Mouse (Mus musculus): ENCODE results near the gene Epc2. TPM values are rescaled to one million over a fixed set of nuclear protein-coding genes. Genes with fewer than 3 reads are reported as not detected.

Gene Epc2
- total RNA-seq, 2 experiments from 2014 or later, result 17.2 to 17.5 TPM

DNA sequence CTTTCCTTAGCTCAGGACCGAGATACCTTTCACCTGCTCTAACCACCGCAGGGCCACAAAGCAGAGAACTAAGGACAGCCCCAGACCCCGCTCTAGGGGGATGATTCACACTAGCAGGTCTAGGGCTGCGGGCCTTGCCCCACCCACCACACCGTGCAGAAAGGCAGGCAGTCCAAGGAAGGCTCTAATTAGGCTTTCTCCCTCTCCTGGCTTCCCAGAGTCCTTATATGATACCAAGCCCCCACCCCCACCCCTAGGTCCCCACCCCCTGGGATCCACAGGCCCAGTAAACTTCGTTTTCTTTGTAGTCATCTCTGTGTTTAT is 119.5 kb downstream of the Epc2 start:
- DNase-seq, result no peak

- no peak for DNase-seq
Measured at GRCm38 (mm10) chr2:49571159-49571920, 120.1 kb downstream of the Epc2 start.

GRCm38 (mm10) chr2:49572111-49572642 is 120.9 kb downstream of the Epc2 start:
- no peak for DNase-seq

GRCm38 (mm10) chr2:49572684-49573083 is 121.4 kb downstream of the Epc2 start:
- DNase-seq, result no peak

GRCm38 (mm10) chr2:49573282-49573681 is 122.0 kb downstream of the Epc2 start:
- no peak for DNase-seq

DNA sequence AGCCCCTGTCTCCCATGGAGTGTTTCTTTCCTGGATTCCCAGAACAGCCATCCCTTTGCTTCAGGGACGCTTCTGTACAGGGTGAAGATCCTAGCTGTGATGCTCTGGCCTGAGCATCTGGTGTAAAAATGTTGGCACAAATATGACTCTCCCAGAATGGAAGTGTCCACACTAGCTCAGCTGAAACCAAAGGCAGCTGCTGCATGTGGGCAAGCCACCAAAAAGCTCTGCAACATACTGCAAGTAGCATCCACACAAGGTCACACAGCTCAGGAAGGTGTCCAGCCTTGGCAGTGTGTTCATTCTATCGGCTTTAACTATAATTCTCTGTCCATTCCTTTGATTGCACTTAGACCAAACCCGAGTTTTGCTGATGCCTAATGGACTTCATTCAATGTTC is 129.3 kb downstream of the Epc2 start:
- peak; percentile 31 for DNase-seq

GRCm38 (mm10) chr2:49582546-49582945 is 131.3 kb downstream of the Epc2 start:
- DNase-seq, result no peak

GRCm38 (mm10) chr2:49583311-49583710 is 132.0 kb downstream of the Epc2 start:
- no peak for DNase-seq

GRCm38 (mm10) chr2:49590450-49590849 is 139.2 kb downstream of the Epc2 start:
- no peak for DNase-seq

DNA sequence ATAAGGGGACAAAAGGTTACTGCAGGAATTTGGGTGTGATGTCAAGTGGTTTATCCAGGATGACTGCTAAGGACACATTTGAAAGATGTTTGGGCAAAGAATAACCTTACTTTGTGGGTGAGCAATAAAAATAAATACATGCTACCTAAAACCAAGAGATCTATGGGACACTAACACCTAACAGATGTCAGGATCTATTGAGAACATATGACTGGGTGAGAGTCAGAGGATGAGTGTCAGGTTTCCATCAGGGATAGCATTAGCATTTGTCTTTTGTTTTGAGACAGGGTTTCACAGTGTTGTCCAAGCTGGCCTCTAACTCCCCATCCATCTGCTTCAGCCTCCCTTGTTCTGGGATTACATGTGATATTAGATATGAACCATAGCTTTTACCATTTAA is 141.6 kb downstream of the Epc2 start:
- DNase-seq, result no peak

DNA sequence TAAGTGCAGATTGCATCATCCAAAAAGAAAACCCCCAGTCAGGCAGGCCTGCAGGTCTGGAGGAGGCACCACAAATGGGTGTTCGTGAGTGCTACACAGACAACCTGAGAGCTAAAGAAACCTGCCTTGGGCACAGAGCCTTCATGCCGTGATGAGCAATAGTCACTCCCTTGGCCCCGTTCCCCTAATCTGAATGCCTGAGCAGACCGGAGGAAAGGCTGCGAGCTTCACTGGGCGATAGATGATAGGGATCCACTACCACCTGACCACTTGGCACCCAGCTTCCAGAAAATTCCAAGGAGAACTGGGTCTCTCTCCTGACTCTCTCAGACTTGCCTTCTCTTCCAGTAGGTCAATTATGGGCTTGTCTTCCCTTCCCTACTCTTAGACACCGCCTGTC is 143.6 kb downstream of the Epc2 start:
- DNase-seq, result no peak

DNA sequence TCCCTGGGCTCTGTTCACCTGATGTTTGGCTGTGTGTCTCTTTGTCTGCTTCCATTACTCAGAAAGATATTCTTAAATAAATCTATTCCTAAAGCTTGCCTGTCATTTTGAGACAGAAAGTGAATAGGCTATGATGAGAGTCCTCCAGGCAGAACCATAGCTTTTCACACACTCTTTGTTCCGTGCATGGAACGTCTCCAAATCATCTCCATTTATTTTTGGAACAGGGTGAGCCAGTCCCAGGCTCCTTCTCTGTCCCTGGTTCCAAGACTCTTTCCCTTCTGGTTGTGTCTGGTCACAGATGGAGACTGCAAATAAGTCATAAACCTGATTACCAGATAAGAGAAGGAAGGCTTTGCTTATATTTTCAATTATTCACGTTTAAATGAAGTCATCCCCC is 145.0 kb downstream of the Epc2 start:
- no peak for DNase-seq

GRCm38 (mm10) chr2:49600021-49600681 is 148.9 kb downstream of the Epc2 start:
- no peak for DNase-seq

Other genes with a start within 250 kb of the Epc2 start
- 1 to 10 TPM; 1.1 to 1.5 TPM for gene Kif5c, start 167.8 kb downstream of the Epc2 start, total RNA-seq (2021)

Measured in gastrocnemius, postnatal 10 days (tissue).